ENCODE assay signal across 27 mouse cellular contexts in genomic region chr2:130211581-130211980, GRCm38 (mm10). TPM values are rescaled to one million over a fixed set of nuclear protein-coding genes. Genes with fewer than 3 reads are reported as not detected.
DNase-seq lines count a peak whose midpoint lies in the region; ATAC-seq lines count a peak whose summit lies in the region.
"Had no signal": no experiment of that assay in that cellular context is flagged by ENCODE, and none has a peak within 500 bp of the region (broad histone marks: within the 10 kb centered on the region; RNA-seq: fewer than 3 reads in every experiment).

No protein-coding gene starts in this region.

- H3K4me2 ChIP-seq in neural tube, embryonic 15.5 days = no peak overlapping the region
- H3K4me2 ChIP-seq: embryonic facial prominence, embryonic 12.5 days; heart, embryonic 15.5 days; hindbrain, embryonic 13.5 days had no signal

- no peaks in the 10 kb centered on the region for H3K4me1 ChIP-seq in neural tube, embryonic 15.5 days
- H3K4me1 ChIP-seq: embryonic facial prominence, embryonic 12.5 days; heart, embryonic 10.5 days; heart, embryonic 15.5 days; hindbrain, embryonic 13.5 days had no signal

- intact Hi-C loops in left cerebral cortex, postnatal 25 days (cut with DNase I) = no loop called here

- no peak for ATAC-seq in neural tube, embryonic 15.5 days (ENCODE audit: low FRiP score)
- ATAC-seq: CD4-positive, CD25-positive, alpha-beta regulatory T cell, adult 4 months; forebrain, embryonic 16.5 days; hindbrain, postnatal 0 days had no signal

- no peak overlapping the region for H3K9ac ChIP-seq in neural tube, embryonic 15.5 days (replicated peaks)
- H3K9ac ChIP-seq: embryonic facial prominence, embryonic 12.5 days; heart, embryonic 15.5 days; hindbrain, embryonic 13.5 days had no signal

- H3K27ac ChIP-seq in neural tube, embryonic 15.5 days (replicated peaks) = no peak overlapping the region
- H3K27ac ChIP-seq: embryonic facial prominence, embryonic 12.5 days; gastrocnemius, adult 2 months; heart, embryonic 10.5 days; heart, embryonic 15.5 days; hindbrain, embryonic 13.5 days; hindbrain, postnatal 0 days had no signal

- no peaks in the 10 kb centered on the region for H3K9me3 ChIP-seq in neural tube, embryonic 15.5 days (replicated peaks)
- H3K9me3 ChIP-seq: embryonic facial prominence, embryonic 12.5 days; G1E; heart, embryonic 10.5 days; heart, embryonic 15.5 days; hindbrain, embryonic 13.5 days had no signal

- H3K4me3 ChIP-seq in neural tube, embryonic 15.5 days (replicated peaks) = no peak overlapping the region
- H3K4me3 ChIP-seq: embryonic facial prominence, embryonic 12.5 days; gastrocnemius, adult 2 months; heart, embryonic 10.5 days; heart, embryonic 15.5 days; hindbrain, embryonic 13.5 days had no signal

- H3K27me3 ChIP-seq in neural tube, embryonic 15.5 days (replicated peaks) = no peaks in the 10 kb centered on the region
- H3K27me3 ChIP-seq: embryonic facial prominence, embryonic 12.5 days; heart, embryonic 15.5 days; hindbrain, embryonic 13.5 days had no signal

- H3K36me3 ChIP-seq in neural tube, embryonic 15.5 days = no peaks in the 10 kb centered on the region
- H3K36me3 ChIP-seq: embryonic facial prominence, embryonic 12.5 days; G1E; heart, embryonic 10.5 days; heart, embryonic 15.5 days; hindbrain, embryonic 13.5 days had no signal

- 93% methylated on average over 2 of the region's 2 CpGs for WGBS in neural tube, embryonic 15.5 days

- peak; percentile 16 to 17 for DNase-seq in frontal cortex, adult 2 months (ENCODE audit: extremely low spot score in 1 of 2, low spot score in 1 of 2)
- DNase-seq in frontal cortex, postnatal 10 days (ENCODE audit: low spot score in 2 of 2) = no peak
- peak; percentile 18 to 40 for DNase-seq in left cerebral cortex, postnatal 25 days (ENCODE audit: low spot score in 2 of 2)
- no peak for DNase-seq in left cerebral cortex, adult 18-20 months (ENCODE audit: low spot score in 2 of 2)
- DNase-seq in layer of hippocampus, adult 9-11 months = peak; percentile 42
- DNase-seq in lung, postnatal 4 days = no peak
- DNase-seq: adrenal gland, adult 8-10 months; adrenal gland, postnatal 36 days; B cell, adult 2 months; cerebellum, adult 11-12 months; cerebellum, adult 9-10 months; cerebellum, postnatal 25 days; gastrocnemius, adult 2 months; gastrocnemius, postnatal 36 days; heart, adult 18-20 months; heart, postnatal 14 days had no signal

RNA-seq across cellular contexts. Expression of gene Tmc2, which starts 16.6 kb away (rescaled TPM):
- 0.04 TPM in 1 of 2 replicates, not detected in the other for polyA plus RNA-seq in frontal cortex, adult 2 months (2012; rRNA removed)
- total RNA-seq in left cerebral cortex, postnatal 25 days (2021) = not detected
- not detected for total RNA-seq in left cerebral cortex, adult 18-20 months (2021)
- not detected in 2 replicates for polyA plus RNA-seq in neural tube, embryonic 15.5 days (2015; fragmentation: Nextera tagmentation; extraction: Ambion mirVana)
- total RNA-seq: adrenal gland, adult 8-10 months; adrenal gland, postnatal 36 days; gastrocnemius, adult 2 months; gastrocnemius, postnatal 36 days; heart, adult 18-20 months; heart, postnatal 14 days; hematopoietic stem cell, adult 5-6 weeks; hindbrain, postnatal 0 days had no signal
- polyA plus RNA-seq: CD4-positive, CD25-positive, alpha-beta regulatory T cell, adult 4 months; cortical plate, adult 2 months; embryonic facial prominence, embryonic 12.5 days; forebrain, embryonic 16.5 days; G1E; heart, embryonic 10.5 days; heart, embryonic 15.5 days; hindbrain, embryonic 13.5 days; hindbrain, postnatal 0 days had no signal

RNA-seq across cellular contexts. Expression of gene Snrpb, which starts 32.4 kb away (rescaled TPM):
- polyA plus RNA-seq in frontal cortex, adult 2 months (2012; rRNA removed) = 125 and 136 TPM in 2 replicates
- total RNA-seq in left cerebral cortex, postnatal 25 days (2021) = 100 to 1,000 TPM in 1 of 2 experiments, 10 to 100 TPM in 1; 93.6 to 109 TPM
- 100 to 1,000 TPM; 110 to 119 TPM for total RNA-seq in left cerebral cortex, adult 18-20 months (2021)
- 283 and 366 TPM in 2 replicates for polyA plus RNA-seq in neural tube, embryonic 15.5 days (2015; fragmentation: Nextera tagmentation; extraction: Ambion mirVana)

Comparison
In these comparisons a context has a peak if more than half of its experiments do, and no peak if none do; other contexts are left out.
1. DNase-seq: peak in frontal cortex, adult 2 months (2 of 2), left cerebral cortex, postnatal 25 days (2 of 2) and layer of hippocampus, adult 9-11 months (single experiment); none in frontal cortex, postnatal 10 days (0 of 2), left cerebral cortex, adult 18-20 months (0 of 2) and lung, postnatal 4 days (0 of 2).